Mouse (Mus musculus) lung, postnatal 0 days (tissue): Measurements from ENCODE around the gene Clec2d.

Experiments
- CTCF ChIP-seq: IDR thresholded peaks from 2 replicates; pipeline ENCODE4 v1.5.1; 2016; ENCODE audit warnings: antibody characterized with exemption, mild to moderate bottlenecking
- EP300 ChIP-seq: IDR thresholded peaks from 2 replicates; pipeline ENCODE4 v1.6.1; 2016; ENCODE audit warnings: antibody characterized with exemption, mild to moderate bottlenecking, control low read depth

DNA sequence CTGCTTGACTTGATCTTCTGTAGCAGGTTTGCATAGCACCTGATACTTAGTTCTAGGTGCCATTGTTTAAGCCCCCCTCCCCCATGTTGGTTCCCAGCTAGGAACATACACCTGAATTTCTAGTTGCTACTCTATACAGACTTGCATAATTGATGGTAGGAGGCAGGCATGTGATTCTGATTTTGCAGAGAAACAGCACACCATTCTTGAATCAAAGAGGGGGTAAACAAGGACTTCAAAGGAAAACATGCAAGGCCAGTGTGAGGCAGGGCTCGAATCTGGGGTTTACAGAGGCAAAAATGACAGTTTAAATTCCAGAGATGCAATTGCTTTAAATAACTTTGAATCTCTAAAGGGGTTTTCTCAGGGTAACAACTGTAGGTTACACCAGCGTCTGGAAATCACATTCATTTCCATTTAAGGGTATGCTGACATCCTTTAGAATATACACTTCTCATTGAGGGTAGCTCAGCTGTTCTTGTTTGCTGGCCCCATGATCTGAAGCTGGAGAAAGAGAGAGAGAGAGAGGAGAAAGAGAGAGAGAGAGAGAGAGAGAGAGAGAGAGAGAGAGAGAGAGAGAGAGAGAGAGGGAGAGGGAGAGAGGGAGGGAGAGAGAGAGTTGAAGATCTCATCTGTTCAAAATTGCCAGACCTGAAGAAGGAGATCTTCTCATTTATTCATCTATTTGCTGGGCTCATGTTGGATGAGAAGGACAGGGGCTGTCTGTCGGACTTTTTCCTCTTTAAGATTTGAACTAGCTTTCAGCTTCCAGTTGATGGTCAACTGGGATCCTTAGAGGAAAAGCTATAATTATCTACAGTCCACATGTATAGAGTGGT lies 48.7 kb downstream of the Clec2d start:
- no peak for TF ChIP-seq CTCF
- TF ChIP-seq EP300 = peak; percentile 9; the same call in 1 of the 2 replicates
